Mouse (Mus musculus): Measurements from ENCODE around the gene Msantd1. TPM values are rescaled to one million over a fixed set of nuclear protein-coding genes. Genes with fewer than 3 reads are reported as not detected.

Msantd1 gene
- polyA plus RNA-seq, 1 experiment from 2014 or later, result 0.35 TPM

GRCm38 (mm10) chr5:34902811-34903385, 4.9 kb upstream of the Msantd1 start:
- no peak; the same call in 1 of the 2 replicates for ATAC-seq
- 78% methylated on average over 5 of the region's 5 CpGs for WGBS
- H3K4me1 ChIP-seq (ENCODE audit: control insufficient read depth, insufficient read depth, low read length), result no peaks in the 10 kb centered on the region
- no peaks in the 10 kb centered on the region for H3K9me3 ChIP-seq (ENCODE audit: control insufficient read depth, low read length)
- peaks cover 14% of the 10 kb centered on the region for H3K36me3 ChIP-seq (ENCODE audit: control insufficient read depth, insufficient read depth, low read length)
- H3K27ac ChIP-seq (ENCODE audit: low read length), result no peak overlapping the region
- H3K27me3 ChIP-seq (replicated peaks; ENCODE audit: control insufficient read depth, insufficient read depth, low read length), result no peaks in the 10 kb centered on the region
- no peak overlapping the region for H3K4me3 ChIP-seq (ENCODE audit: low read length)
- H3K9ac ChIP-seq (ENCODE audit: low read depth, low read length), result no peak overlapping the region
- no peak overlapping the region for H3K4me2 ChIP-seq (ENCODE audit: low read depth, low read length)

- Histone ChIP-seq H3K4me3 (ENCODE audit: low read length) (no peak overlapping the region), H3K36me3 (ENCODE audit: control insufficient read depth, insufficient read depth, low read length) (peaks cover 14% of the 10 kb centered on the region), H3K27me3 (replicated peaks; ENCODE audit: control insufficient read depth, insufficient read depth, low read length) (no peaks in the 10 kb centered on the region), H3K9me3 (ENCODE audit: control insufficient read depth, low read length) (no peaks in the 10 kb centered on the region), H3K9ac (ENCODE audit: low read depth, low read length) (no peak overlapping the region), H3K4me2 (ENCODE audit: low read depth, low read length) (no peak overlapping the region), H3K27ac (ENCODE audit: low read length) (no peak overlapping the region), H3K4me1 (ENCODE audit: control insufficient read depth, insufficient read depth, low read length) (no peaks in the 10 kb centered on the region)
- no peak for ATAC-seq
Observed at GRCm38 (mm10) chr5:34904412-34904811, 3.4 kb upstream of the Msantd1 start.

- no peak overlapping the region for H3K4me2 ChIP-seq (ENCODE audit: low read depth, low read length)
- no peak for ATAC-seq
- no peaks in the 10 kb centered on the region for H3K27me3 ChIP-seq (replicated peaks; ENCODE audit: control insufficient read depth, insufficient read depth, low read length)
- H3K9me3 ChIP-seq (ENCODE audit: control insufficient read depth, low read length), result no peaks in the 10 kb centered on the region
- H3K9ac ChIP-seq (ENCODE audit: low read depth, low read length), result no peak overlapping the region
- peaks cover 8% of the 10 kb centered on the region for H3K36me3 ChIP-seq (ENCODE audit: control insufficient read depth, insufficient read depth, low read length)
- no peak overlapping the region for H3K27ac ChIP-seq (ENCODE audit: low read length)
- H3K4me3 ChIP-seq (ENCODE audit: low read length), result no peak overlapping the region
- H3K4me1 ChIP-seq (ENCODE audit: control insufficient read depth, insufficient read depth, low read length), result no peaks in the 10 kb centered on the region
- 85% methylated on average over 4 of the region's 4 CpGs for WGBS
Observed at GRCm38 (mm10) chr5:34907230-34907629, 582 bp upstream of the Msantd1 start.

- H3K9ac ChIP-seq (ENCODE audit: low read depth, low read length), result no peak overlapping the region
- peaks cover 6% of the 10 kb centered on the region for H3K36me3 ChIP-seq (ENCODE audit: control insufficient read depth, insufficient read depth, low read length)
- H3K9me3 ChIP-seq (ENCODE audit: control insufficient read depth, low read length), result no peaks in the 10 kb centered on the region
- ATAC-seq, result peak; percentile 59
- 70% methylated on average over 9 of the region's 9 CpGs for WGBS
- H3K4me2 ChIP-seq (ENCODE audit: low read depth, low read length), result no peak overlapping the region
- H3K4me3 ChIP-seq (ENCODE audit: low read length), result no peak overlapping the region
- no peaks in the 10 kb centered on the region for H3K4me1 ChIP-seq (ENCODE audit: control insufficient read depth, insufficient read depth, low read length)
- H3K27me3 ChIP-seq (replicated peaks; ENCODE audit: control insufficient read depth, insufficient read depth, low read length), result no peaks in the 10 kb centered on the region
- H3K27ac ChIP-seq (ENCODE audit: low read length), result 0 out of 2 replicates have a peak overlapping the region, but pooled peaks have one; percentile 27
Observed at GRCm38 (mm10) chr5:34908726-34909633, 1.2 kb downstream of the Msantd1 start.

- H3K36me3 ChIP-seq (ENCODE audit: control insufficient read depth, insufficient read depth, low read length), result 0 out of 2 replicates have a peak, but pooled peaks cover 4% of the 10 kb centered on the region
- no peak overlapping the region for H3K4me3 ChIP-seq (ENCODE audit: low read length)
- no peak overlapping the region for H3K9ac ChIP-seq (ENCODE audit: low read depth, low read length)
- no peaks in the 10 kb centered on the region for H3K9me3 ChIP-seq (ENCODE audit: control insufficient read depth, low read length)
- no peaks in the 10 kb centered on the region for H3K27me3 ChIP-seq (replicated peaks; ENCODE audit: control insufficient read depth, insufficient read depth, low read length)
- ATAC-seq, result no peak
- no peak overlapping the region for H3K4me2 ChIP-seq (ENCODE audit: low read depth, low read length)
- H3K27ac ChIP-seq (ENCODE audit: low read length), result no peak overlapping the region
- H3K4me1 ChIP-seq (ENCODE audit: control insufficient read depth, insufficient read depth, low read length), result no peaks in the 10 kb centered on the region
- WGBS, result 100% methylated on average over 1 of the region's 1 CpGs
Observed at GRCm38 (mm10) chr5:34909634-34910503, 2.1 kb downstream of the Msantd1 start.

GRCm38 (mm10) chr5:34910504-34910815, 2.6 kb downstream of the Msantd1 start:
- H3K4me2 ChIP-seq (ENCODE audit: low read depth, low read length), result no peak overlapping the region
- H3K9me3 ChIP-seq (ENCODE audit: control insufficient read depth, low read length), result no peaks in the 10 kb centered on the region
- no peak overlapping the region for H3K4me3 ChIP-seq (ENCODE audit: low read length)
- H3K9ac ChIP-seq (ENCODE audit: low read depth, low read length), result no peak overlapping the region
- WGBS, result 84% methylated on average over 4 of the region's 4 CpGs
- no peak for ATAC-seq
- H3K27me3 ChIP-seq (replicated peaks; ENCODE audit: control insufficient read depth, insufficient read depth, low read length), result no peaks in the 10 kb centered on the region
- 0 out of 2 replicates have a peak, but pooled peaks cover 4% of the 10 kb centered on the region for H3K36me3 ChIP-seq (ENCODE audit: control insufficient read depth, insufficient read depth, low read length)
- H3K4me1 ChIP-seq (ENCODE audit: control insufficient read depth, insufficient read depth, low read length), result no peaks in the 10 kb centered on the region
- H3K27ac ChIP-seq (ENCODE audit: low read length), result no peak overlapping the region

GRCm38 (mm10) chr5:34915801-34916200, 8.0 kb downstream of the Msantd1 start:
- Histone ChIP-seq H3K4me1 (ENCODE audit: control insufficient read depth, insufficient read depth, low read length) (no peaks in the 10 kb centered on the region), H3K9ac (ENCODE audit: low read depth, low read length) (no peak overlapping the region), H3K36me3 (ENCODE audit: control insufficient read depth, insufficient read depth, low read length) (no peaks in the 10 kb centered on the region), H3K27ac (ENCODE audit: low read length) (no peak overlapping the region), H3K4me3 (ENCODE audit: low read length) (no peak overlapping the region), H3K27me3 (replicated peaks; ENCODE audit: control insufficient read depth, insufficient read depth, low read length) (no peaks in the 10 kb centered on the region), H3K9me3 (ENCODE audit: control insufficient read depth, low read length) (no peaks in the 10 kb centered on the region), H3K4me2 (ENCODE audit: low read depth, low read length) (no peak overlapping the region)
- peak; percentile 78; the same call in 1 of the 2 replicates for ATAC-seq
- WGBS, result 13% methylated on average over 1 of the region's 1 CpGs

- no peak for ATAC-seq
- no peaks in the 10 kb centered on the region for H3K27me3 ChIP-seq (replicated peaks; ENCODE audit: control insufficient read depth, insufficient read depth, low read length)
- H3K4me3 ChIP-seq (ENCODE audit: low read length), result no peak overlapping the region
- no peaks in the 10 kb centered on the region for H3K36me3 ChIP-seq (ENCODE audit: control insufficient read depth, insufficient read depth, low read length)
- no peaks in the 10 kb centered on the region for H3K4me1 ChIP-seq (ENCODE audit: control insufficient read depth, insufficient read depth, low read length)
- no peak overlapping the region for H3K9ac ChIP-seq (ENCODE audit: low read depth, low read length)
- H3K4me2 ChIP-seq (ENCODE audit: low read depth, low read length), result no peak overlapping the region
- WGBS, result 60% methylated on average over 10 of the region's 10 CpGs
- H3K27ac ChIP-seq (ENCODE audit: low read length), result no peak overlapping the region
- H3K9me3 ChIP-seq (ENCODE audit: control insufficient read depth, low read length), result no peaks in the 10 kb centered on the region
Observed at GRCm38 (mm10) chr5:34917234-34917655, 9.4 kb downstream of the Msantd1 start.

- no peaks in the 10 kb centered on the region for H3K36me3 ChIP-seq (ENCODE audit: control insufficient read depth, insufficient read depth, low read length)
- no peak overlapping the region for H3K27ac ChIP-seq (ENCODE audit: low read length)
- H3K4me3 ChIP-seq (ENCODE audit: low read length), result no peak overlapping the region
- H3K4me1 ChIP-seq (ENCODE audit: control insufficient read depth, insufficient read depth, low read length), result no peaks in the 10 kb centered on the region
- no peaks in the 10 kb centered on the region for H3K9me3 ChIP-seq (ENCODE audit: control insufficient read depth, low read length)
- WGBS, result 79% methylated on average over 3 of the region's 3 CpGs
- H3K9ac ChIP-seq (ENCODE audit: low read depth, low read length), result no peak overlapping the region
- no peak for ATAC-seq
- no peaks in the 10 kb centered on the region for H3K27me3 ChIP-seq (replicated peaks; ENCODE audit: control insufficient read depth, insufficient read depth, low read length)
- H3K4me2 ChIP-seq (ENCODE audit: low read depth, low read length), result no peak overlapping the region
Observed at GRCm38 (mm10) chr5:34918785-34919184, 11.0 kb downstream of the Msantd1 start.
